Mouse (Mus musculus) MEL (cell line): ENCODE data around the gene D430041D05Rik. TPM values are rescaled to one million over a fixed set of nuclear protein-coding genes. Genes with fewer than 3 reads are reported as not detected.

Experiments used
- DNase-seq: peaks from one replicate; pipeline ENCODE4 v3.0.0; 2011; ENCODE audit warnings: low read depth, low spot score
- H3K27ac ChIP-seq: 2 replicates; pipeline ENCODE4 v1.5.1; 2012; ENCODE audit warnings: low read depth, mild to moderate bottlenecking, control low read depth, low read length, moderate library complexity; ENCODE audit not compliant: control insufficient read depth
- H3K27me3 ChIP-seq, 2 experiments: fragments of 150-350 bp in 1 of 2; sonication (generic) in 1 of 2; 2 replicates each; pipeline ENCODE4 v1.6.1; 2012; ENCODE audit warnings: low read length in 2 of 2, mild to moderate bottlenecking in 2 of 2, improper control_type of control experiment in 1 of 2, moderate library complexity in 1 of 2; ENCODE audit not compliant: insufficient read depth in 2 of 2, control insufficient read depth in 1 of 2
- H3K36me3 ChIP-seq, 2 experiments: 2 replicates each; pipeline ENCODE4 v1.6.1; 2012 to 2014; ENCODE audit warnings: low read length in 2 of 2, improper control_type of control experiment in 1 of 2, inconsistent platforms in 1 of 2, mild to moderate bottlenecking in 1 of 2; ENCODE audit not compliant: insufficient read depth in 2 of 2, control insufficient read depth in 1 of 2
- H3K4me1 ChIP-seq, 2 experiments: fragments of 150-350 bp in 1 of 2; sonication (generic) in 1 of 2; 2 replicates each; pipeline ENCODE4 v1.6.1; 2012; ENCODE audit warnings: low read length in 2 of 2, improper control_type of control experiment in 1 of 2, mild to moderate bottlenecking in 1 of 2; ENCODE audit not compliant: insufficient read depth in 2 of 2, control insufficient read depth in 1 of 2
- H3K4me3 ChIP-seq, 2 experiments: fragments of 150-350 bp in 1 of 2; sonication (generic) in 1 of 2; 2 replicates each; pipeline ENCODE4 v1.5.1; 2012; ENCODE audit warnings: low read depth in 2 of 2, low read length in 2 of 2, mild to moderate bottlenecking in 2 of 2, moderate library complexity in 2 of 2, control low read depth in 1 of 2, improper control_type of control experiment in 1 of 2; ENCODE audit not compliant: control insufficient read depth in 1 of 2, insufficient read depth in 1 of 2
- H3K79me2 ChIP-seq: 2 replicates; pipeline ENCODE4 v1.6.1; 2012; ENCODE audit warnings: mild to moderate bottlenecking, low read length, moderate library complexity; ENCODE audit not compliant: control insufficient read depth, poor library complexity, insufficient read depth
- H3K9ac ChIP-seq: 2 replicates; pipeline ENCODE4 v1.6.1; 2012; ENCODE audit warnings: low read depth, mild to moderate bottlenecking, control low read depth, low read length, moderate library complexity; ENCODE audit not compliant: control insufficient read depth, poor library complexity, severe bottlenecking
- H3K9me3 ChIP-seq: fragments of 150-350 bp; sonication (generic); replicated peaks from 2 replicates; pipeline ENCODE4 v1.6.1; 2012; ENCODE audit warnings: mild to moderate bottlenecking, low read length, improper control_type of control experiment, moderate library complexity; ENCODE audit not compliant: insufficient read depth
- CHD2 ChIP-seq: IDR thresholded peaks from 2 replicates; pipeline ENCODE4 v1.6.1; 2011; ENCODE audit warnings: low read length, improper control_type of control experiment
- CTCF ChIP-seq, 3 experiments: IDR thresholded peaks in 2 of 3; conservative IDR thresholded peaks in 1 of 3; 2 replicates each; pipeline ENCODE4 v1.5.1; 2011 to 2012; ENCODE audit warnings: low read length in 3 of 3, low read depth in 2 of 3, mild to moderate bottlenecking in 2 of 3, improper control_type of control experiment in 1 of 3, inconsistent platforms in 1 of 3, mixed read lengths in 1 of 3, moderate library complexity in 1 of 3; ENCODE audit not compliant: control insufficient read depth in 1 of 3, insufficient read depth in 1 of 3, poor library complexity in 1 of 3, severe bottlenecking in 1 of 3
- ELF1 ChIP-seq: IDR thresholded peaks from 2 replicates; pipeline ENCODE4 v1.6.1; 2014; ENCODE audit warnings: low read depth, mild to moderate bottlenecking, inconsistent platforms, low read length, improper control_type of control experiment, moderate library complexity
- EP300 ChIP-seq, 2 experiments: IDR thresholded peaks; 2 replicates each; pipeline ENCODE4 v1.6.1; 2011; ENCODE audit warnings: improper control_type of control experiment in 2 of 2, low read length in 2 of 2, low read depth in 1 of 2, mild to moderate bottlenecking in 1 of 2
- GATA1 ChIP-seq: IDR thresholded peaks from 2 replicates; pipeline ENCODE4 v1.6.1; 2011; ENCODE audit warnings: low read depth, low read length, improper control_type of control experiment
- MEF2A ChIP-seq: IDR thresholded peaks from 2 replicates; pipeline ENCODE4 v1.6.1; 2014; ENCODE audit warnings: low read depth, mild to moderate bottlenecking, inconsistent platforms, low read length, improper control_type of control experiment; ENCODE audit not compliant: poor library complexity, insufficient replicate concordance, severe bottlenecking; ENCODE audit errors: extremely low read depth
- MYC ChIP-seq: IDR thresholded peaks from 2 replicates; pipeline ENCODE4 v1.6.1; 2011; ENCODE audit warnings: low read depth, mild to moderate bottlenecking, low read length, improper control_type of control experiment, moderate library complexity
- RAD21 ChIP-seq: IDR thresholded peaks from 2 replicates; pipeline ENCODE4 v1.6.1; 2011; ENCODE audit warnings: mild to moderate bottlenecking, low read depth, low read length, improper control_type of control experiment
- SIN3A ChIP-seq: IDR thresholded peaks from 2 replicates; pipeline ENCODE4 v1.6.1; 2012; ENCODE audit warnings: low read length, improper control_type of control experiment, inconsistent platforms
- SMC3 ChIP-seq: IDR thresholded peaks from 2 replicates; pipeline ENCODE4 v1.6.1; 2011; ENCODE audit warnings: low read depth, low read length, improper control_type of control experiment
- TAL1 ChIP-seq: IDR thresholded peaks from 2 replicates; pipeline ENCODE4 v1.6.1; 2012; ENCODE audit warnings: mild to moderate bottlenecking, inconsistent platforms, low read length, moderate library complexity, mixed read lengths
- USF1 ChIP-seq: IDR thresholded peaks from 2 replicates; pipeline ENCODE4 v1.6.1; 2014; ENCODE audit warnings: low read depth, mild to moderate bottlenecking, inconsistent platforms, low read length, improper control_type of control experiment, moderate library complexity
- ZC3H11A ChIP-seq: IDR thresholded peaks from 2 replicates; pipeline ENCODE4 v1.6.1; 2012; ENCODE audit warnings: low read depth, mild to moderate bottlenecking, inconsistent platforms, low read length, improper control_type of control experiment
- ZMIZ1 ChIP-seq: IDR thresholded peaks from 2 replicates; pipeline ENCODE4 v1.6.1; 2012; ENCODE audit warnings: low read depth, mild to moderate bottlenecking, inconsistent platforms, low read length, improper control_type of control experiment, moderate library complexity
- polyA plus RNA-seq, 2 experiments: library from polyadenylated mRNA; stranded (reverse) in 1 of 2; unstranded in 1 of 2; fragments of >175 nt in 1 of 2; fragments of >200 nt in 1 of 2; gene quantifications; 2 replicates each; pipeline versions ENCODE4 v1.2.1 to v1.2.4; 2012; ENCODE audit warnings: low replicate concordance in 2 of 2, low read depth in 1 of 2; ENCODE audit not compliant: insufficient read length in 2 of 2, insufficient read depth in 1 of 2, missing spikeins in 1 of 2
- total RNA-seq: library from RNA; depleted of rRNA; stranded (reverse); fragments of 300-350 nt; gene quantifications from 2 replicates; pipeline ENCODE4 v1.2.3, GENCODE M21; 2012

D430041D05Rik gene
- total and polyA plus RNA-seq, 3 experiments: 0.46 to 1.1 TPM; not detected in 1

DNA sequence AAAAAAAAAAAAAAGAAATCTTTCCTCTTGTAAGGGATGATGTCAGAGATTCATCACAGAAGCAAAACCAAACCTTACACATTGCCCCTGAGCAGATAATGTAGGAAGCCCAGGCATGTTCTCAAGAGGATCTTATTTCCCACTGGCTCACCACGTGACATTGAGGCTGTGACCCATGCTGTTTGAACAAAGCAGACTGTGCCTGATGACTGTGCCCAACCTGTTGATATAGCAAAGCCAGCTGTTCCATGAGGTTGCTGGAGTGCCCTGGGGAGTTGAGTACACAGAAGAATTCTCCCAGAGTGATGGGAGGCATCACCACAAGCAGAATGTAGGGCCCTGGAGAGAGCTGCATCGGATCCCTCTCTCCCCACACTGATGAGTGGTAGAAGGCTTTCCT, 274.9 kb downstream of the D430041D05Rik start:
- Histone ChIP-seq H3K9ac (no peak overlapping the region), H3K4me1 (peaks cover 0 to 7% of the 10 kb centered on the region in 2 experiments; a peak in 2 of 4 replicates), H3K9me3 (no peaks in the 10 kb centered on the region), H3K27ac (no peak overlapping the region), H3K79me2 (no peaks in the 10 kb centered on the region), H3K36me3 (peaks cover 0 to 5% of the 10 kb centered on the region in 2 experiments; a peak in 2 of 4 replicates), H3K27me3 (no peaks in the 10 kb centered on the region), H3K4me3 (no peak overlapping the region)
- TF ChIP-seq ZMIZ1 (no peak), USF1 (peak; percentile 50; the same call in 1 of the 2 replicates)
- DNase-seq: no peak

DNA sequence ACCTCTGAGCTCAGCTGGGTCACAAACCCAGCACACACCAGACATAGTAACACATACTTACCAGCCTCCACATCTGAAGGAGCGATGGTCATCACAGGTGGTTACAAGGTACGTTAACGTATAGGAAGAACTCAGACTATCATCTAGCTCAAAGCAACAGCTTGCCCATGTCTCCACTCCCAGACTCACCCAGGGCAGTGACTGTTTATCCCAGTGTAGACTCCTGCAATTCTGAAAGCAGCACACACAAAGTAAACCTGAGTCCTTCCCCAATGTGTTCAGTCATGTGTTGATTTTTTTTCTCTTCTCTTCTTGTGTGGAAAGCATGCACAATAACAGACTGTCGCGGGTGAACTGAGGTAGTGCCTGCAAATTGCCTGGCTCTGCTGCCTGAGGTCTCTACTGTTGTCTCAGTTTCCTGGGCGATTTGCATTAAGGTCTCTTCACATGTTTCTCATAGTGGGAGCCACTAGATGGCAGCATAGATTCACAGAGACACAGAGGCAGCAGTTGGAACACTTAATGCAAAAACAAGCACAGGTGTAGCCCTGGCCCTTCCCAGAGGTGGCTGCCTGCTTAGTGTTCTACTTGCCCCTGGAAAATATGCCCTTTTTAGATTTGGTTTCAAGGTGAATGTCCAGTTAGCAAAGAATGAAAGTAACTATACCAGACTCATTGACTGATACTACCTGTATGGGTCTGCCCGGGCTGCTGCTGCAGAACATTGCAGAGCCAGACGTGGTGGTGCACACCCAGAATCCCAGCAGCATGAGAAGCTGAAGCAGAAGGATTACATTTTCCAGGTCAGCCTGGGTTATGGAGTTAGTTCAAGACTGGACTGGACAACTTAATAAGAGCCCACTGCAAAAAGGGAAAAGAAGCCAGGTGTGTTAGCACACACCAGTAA, 276.4 kb downstream of the D430041D05Rik start:
- H3K36me3 ChIP-seq: peaks cover 0 to 5% of the 10 kb centered on the region in 2 experiments; a peak in 2 of 4 replicates
- TF ChIP-seq RAD21 (peak; percentile 100), ZC3H11A (peak; percentile 99), EP300 (IDR thresholded peaks at IDR 0.05; ENCODE audit: low read depth in 1 of 2, low read length in 2 of 2) (no peak), CTCF (IDR thresholded peaks at IDR 0.05 in 2 of 3, conservative IDR thresholded peaks at IDR 0.05 in 1 of 3; ENCODE audit: control insufficient read depth in 1 of 3, insufficient read depth in 1 of 3, low read depth in 2 of 3, low read length in 3 of 3, poor library complexity in 1 of 3, severe bottlenecking in 1 of 3) (peak; percentile 77 to 96 (median 93)), ZMIZ1 (no peak), SIN3A (0 out of 2 replicates have a peak, but pooled peaks have one; percentile 28), SMC3 (peak; percentile 98), MYC (0 out of 2 replicates have a peak, but pooled peaks have one; percentile 28)
- TF ChIP-seq, all 39 proteins: peak for 6
- H3K79me2 ChIP-seq: no peaks in the 10 kb centered on the region
- H3K4me3 ChIP-seq: no peak overlapping the region
- no peak overlapping the region for H3K27ac ChIP-seq
- no peaks in the 10 kb centered on the region for H3K9me3 ChIP-seq
- H3K27me3 ChIP-seq: no peaks in the 10 kb centered on the region
- DNase-seq: peak; percentile 89
- H3K4me1 ChIP-seq: peaks cover 0 to 7% of the 10 kb centered on the region in 2 experiments; a peak in 2 of 4 replicates
- no peak overlapping the region for H3K9ac ChIP-seq

DNA sequence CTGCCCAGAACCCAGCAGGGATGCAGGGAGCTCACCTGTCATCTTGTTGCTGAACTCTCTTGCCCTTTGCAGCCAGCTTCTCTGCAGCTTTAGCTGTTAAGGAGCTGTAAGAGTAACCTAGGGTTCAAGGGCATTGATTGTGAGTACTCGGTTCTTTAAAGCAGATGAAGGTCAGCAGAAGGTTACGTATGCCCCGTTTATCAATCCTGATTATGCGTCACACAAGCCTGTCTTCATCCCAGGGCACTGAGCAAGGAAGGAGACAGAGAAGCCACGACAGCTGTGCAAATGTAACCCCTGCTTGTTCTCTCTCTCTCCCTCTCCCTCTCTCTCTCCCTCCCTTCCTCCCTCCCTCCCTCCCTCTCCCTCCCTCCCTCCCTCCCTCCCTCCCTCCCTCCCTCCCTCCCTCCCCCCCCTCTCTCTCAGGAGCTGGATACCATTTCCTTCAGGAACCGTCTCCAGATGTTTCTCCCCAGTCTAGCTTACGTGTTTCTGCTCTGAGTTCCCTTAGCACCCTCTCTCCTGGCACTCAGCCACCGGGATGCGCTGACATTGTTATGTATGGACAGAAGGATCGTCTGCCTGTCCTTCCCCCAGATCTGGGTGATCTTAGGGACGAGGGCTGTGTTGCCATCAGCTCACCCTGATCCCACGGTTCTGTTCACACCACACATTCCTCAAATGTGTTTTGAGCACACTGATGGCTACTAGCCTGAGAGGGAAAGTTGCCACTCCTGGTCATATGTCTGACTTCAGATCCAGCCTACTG, 277.6 kb downstream of the D430041D05Rik start:
- peaks cover 0 to 7% of the 10 kb centered on the region in 2 experiments; a peak in 2 of 4 replicates for H3K4me1 ChIP-seq
- H3K36me3 ChIP-seq: peaks cover 0 to 5% of the 10 kb centered on the region in 2 experiments; a peak in 2 of 4 replicates
- no peak for DNase-seq
- TF ChIP-seq GATA1: no peak
- TF ChIP-seq CHD2: no peak
- TF ChIP-seq USF1: no peak
- no peak for TF ChIP-seq TAL1
- no peak for TF ChIP-seq ELF1
- no peak for TF ChIP-seq MEF2A
- TF ChIP-seq, all 39 proteins: peak for 0
- H3K27me3 ChIP-seq: 0 out of 4 replicates have a peak, but pooled peaks cover 0 to 1% of the 10 kb centered on the region in 2 experiments
- H3K27ac ChIP-seq: no peak overlapping the region
- no peaks in the 10 kb centered on the region for H3K79me2 ChIP-seq
- no peak overlapping the region for H3K4me3 ChIP-seq
- H3K9ac ChIP-seq: no peak overlapping the region
- H3K9me3 ChIP-seq: no peaks in the 10 kb centered on the region
